8 mouse cellular contexts compared by ENCODE assay signal in the genomic region with DNA sequence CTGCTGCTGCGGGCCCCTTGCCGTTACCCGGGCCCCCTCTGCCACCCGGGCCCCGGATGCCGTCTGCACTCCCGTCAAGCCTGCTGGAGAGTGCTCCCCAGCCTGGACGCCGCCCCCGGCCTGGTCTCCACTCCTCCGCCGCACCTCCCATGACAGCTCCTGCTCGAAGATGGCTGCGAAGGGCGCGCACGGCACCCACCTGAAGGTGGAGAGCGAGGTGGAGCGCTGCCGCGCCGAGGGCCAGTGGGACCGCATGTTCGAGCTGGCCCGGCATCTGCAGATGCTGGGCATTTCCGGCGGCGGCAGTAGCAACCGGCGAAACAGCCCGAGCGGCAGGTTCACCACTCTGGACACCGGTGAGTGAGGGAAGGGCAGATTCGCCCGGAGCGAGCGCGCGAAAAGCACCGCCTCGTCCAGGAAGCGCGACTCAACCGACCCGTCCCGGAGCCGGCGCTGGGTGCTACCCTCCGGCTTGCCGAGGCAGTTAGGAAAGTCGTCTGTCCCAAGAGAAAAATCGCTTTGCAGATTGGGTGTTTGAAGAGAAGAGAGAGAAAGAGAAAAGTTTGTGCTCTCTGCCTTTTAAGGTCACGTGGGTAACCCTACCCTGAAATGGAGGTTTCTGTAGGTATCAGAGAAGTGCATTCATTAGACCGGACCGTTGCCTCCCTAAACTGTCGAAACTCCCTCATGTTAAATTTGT. TPM values are rescaled to one million over a fixed set of nuclear protein-coding genes. Genes with fewer than 3 reads are reported as not detected.
DNase-seq lines count a peak whose midpoint lies in the region; ATAC-seq lines count a peak whose summit lies in the region.

No protein-coding gene starts in this region.

- peak overlapping the region; percentile 85 for H3K4me3 ChIP-seq in heart, embryonic 10.5 days
- H3K4me3 ChIP-seq in embryonic facial prominence, embryonic 14.5 days (ENCODE audit: low read depth, low read length), result peak overlapping the region; percentile 73
- H3K4me3 ChIP-seq in hindbrain, embryonic 11.5 days (ENCODE audit: low read depth, low read length), result peak overlapping the region; percentile 74
- H3K4me3 ChIP-seq in limb, embryonic 11.5 days (ENCODE audit: low read depth, low read length), result peak overlapping the region; percentile 72
- H3K4me3 ChIP-seq in midbrain, embryonic 10.5 days, result peak overlapping the region; percentile 79
- peak overlapping the region; percentile 63 for H3K4me3 ChIP-seq in stomach, embryonic 15.5 days (replicated peaks)

- H3K36me3 ChIP-seq in heart, embryonic 10.5 days, result no peaks in the 10 kb centered on the region
- H3K36me3 ChIP-seq in embryonic facial prominence, embryonic 14.5 days (ENCODE audit: control insufficient read depth, insufficient read depth, low read length), result no peaks in the 10 kb centered on the region
- H3K36me3 ChIP-seq in hindbrain, embryonic 11.5 days (ENCODE audit: control insufficient read depth, insufficient read depth, low read length), result no peaks in the 10 kb centered on the region
- no peaks in the 10 kb centered on the region for H3K36me3 ChIP-seq in limb, embryonic 11.5 days (ENCODE audit: control insufficient read depth, insufficient read depth, low read length)
- H3K36me3 ChIP-seq in midbrain, embryonic 10.5 days, result no peaks in the 10 kb centered on the region
- H3K36me3 ChIP-seq in stomach, embryonic 15.5 days, result no peaks in the 10 kb centered on the region

- peak; percentile 81 for DNase-seq in heart, embryonic 10.5 days (ENCODE audit: low spot score)
- no peak for DNase-seq in heart, adult 8-10 months (ENCODE audit: low spot score)
- DNase-seq in adrenal gland, postnatal 10 days, result peak; percentile 72
- DNase-seq in embryonic facial prominence, embryonic 14.5 days (ENCODE audit: low spot score), result no peak
- no peak for DNase-seq in hindbrain, embryonic 11.5 days (ENCODE audit: low spot score)
- DNase-seq in limb, embryonic 11.5 days (ENCODE audit: low spot score), result peak; percentile 71
- DNase-seq in midbrain, embryonic 10.5 days (ENCODE audit: low spot score), result peak; percentile 76

- H3K9ac ChIP-seq in embryonic facial prominence, embryonic 14.5 days (ENCODE audit: low read depth, low read length), result peak overlapping the region; percentile 87
- peak overlapping the region; percentile 85 for H3K9ac ChIP-seq in hindbrain, embryonic 11.5 days (ENCODE audit: low read depth, low read length)
- H3K9ac ChIP-seq in limb, embryonic 11.5 days (ENCODE audit: low read length), result peak overlapping the region; percentile 84
- H3K9ac ChIP-seq in stomach, embryonic 15.5 days, result peak overlapping the region; percentile 69

- peaks cover 30% of the 10 kb centered on the region for H3K4me1 ChIP-seq in heart, embryonic 10.5 days
- peaks cover 4% of the 10 kb centered on the region; the same call in 1 of the 2 replicates for H3K4me1 ChIP-seq in embryonic facial prominence, embryonic 14.5 days (ENCODE audit: control insufficient read depth, insufficient read depth, low read length)
- H3K4me1 ChIP-seq in hindbrain, embryonic 11.5 days (replicated peaks; ENCODE audit: control insufficient read depth, insufficient read depth, low read length), result peaks cover 2% of the 10 kb centered on the region
- H3K4me1 ChIP-seq in limb, embryonic 11.5 days (ENCODE audit: control insufficient read depth, insufficient read depth, low read length), result 0 out of 2 replicates have a peak, but pooled peaks cover 3% of the 10 kb centered on the region
- peaks cover 53% of the 10 kb centered on the region for H3K4me1 ChIP-seq in midbrain, embryonic 10.5 days
- peaks cover 14% of the 10 kb centered on the region for H3K4me1 ChIP-seq in stomach, embryonic 15.5 days

- ATAC-seq in embryonic facial prominence, embryonic 14.5 days (ENCODE audit: low read depth), result peak; percentile 43
- peak; percentile 66 for ATAC-seq in hindbrain, embryonic 11.5 days (ENCODE audit: low FRiP score)
- peak; percentile 48 for ATAC-seq in limb, embryonic 11.5 days (ENCODE audit: insufficient number of reproducible peaks, low FRiP score, low TSS enrichment, low read depth)
- peak; percentile 29 for ATAC-seq in stomach, embryonic 15.5 days (ENCODE audit: insufficient read depth, low FRiP score, low read depth)

- H3K27me3 ChIP-seq in heart, embryonic 10.5 days (ENCODE audit: insufficient read depth, poor library complexity, severe bottlenecking), result peaks cover 67% of the 10 kb centered on the region
- H3K27me3 ChIP-seq in embryonic facial prominence, embryonic 14.5 days (replicated peaks; ENCODE audit: control insufficient read depth, insufficient read depth, low read length), result peaks cover 12% of the 10 kb centered on the region
- peaks cover 21% of the 10 kb centered on the region for H3K27me3 ChIP-seq in hindbrain, embryonic 11.5 days (ENCODE audit: control insufficient read depth, insufficient read depth, low read length)
- peaks cover 14% of the 10 kb centered on the region for H3K27me3 ChIP-seq in limb, embryonic 11.5 days (ENCODE audit: control insufficient read depth, insufficient read depth, low read length)
- peaks cover 77% of the 10 kb centered on the region for H3K27me3 ChIP-seq in midbrain, embryonic 10.5 days (ENCODE audit: low read depth, poor library complexity, severe bottlenecking)
- H3K27me3 ChIP-seq in stomach, embryonic 15.5 days (replicated peaks), result 0 out of 2 replicates have a peak, but pooled peaks cover 7% of the 10 kb centered on the region

- peak overlapping the region; percentile 93 for H3K27ac ChIP-seq in heart, embryonic 10.5 days
- peak overlapping the region; percentile 56 for H3K27ac ChIP-seq in embryonic facial prominence, embryonic 14.5 days (replicated peaks; ENCODE audit: low read depth, low read length)
- peak overlapping the region; percentile 81 for H3K27ac ChIP-seq in hindbrain, embryonic 11.5 days (ENCODE audit: low read depth, low read length)
- no peak overlapping the region for H3K27ac ChIP-seq in limb, embryonic 11.5 days (replicated peaks; ENCODE audit: low read depth, low read length)
- H3K27ac ChIP-seq in midbrain, embryonic 10.5 days (replicated peaks), result peak overlapping the region; percentile 96
- peak overlapping the region; percentile 94 for H3K27ac ChIP-seq in stomach, embryonic 15.5 days

- H3K9me3 ChIP-seq in heart, embryonic 10.5 days, result no peaks in the 10 kb centered on the region
- no peaks in the 10 kb centered on the region for H3K9me3 ChIP-seq in embryonic facial prominence, embryonic 14.5 days (ENCODE audit: control insufficient read depth, low read length)
- no peaks in the 10 kb centered on the region for H3K9me3 ChIP-seq in hindbrain, embryonic 11.5 days (ENCODE audit: control insufficient read depth, low read length)
- no peaks in the 10 kb centered on the region for H3K9me3 ChIP-seq in limb, embryonic 11.5 days (ENCODE audit: control insufficient read depth, low read length)
- no peaks in the 10 kb centered on the region for H3K9me3 ChIP-seq in midbrain, embryonic 10.5 days (replicated peaks)
- no peaks in the 10 kb centered on the region for H3K9me3 ChIP-seq in stomach, embryonic 15.5 days

- WGBS in heart, embryonic 10.5 days, result under 1% methylated on average over 56 of the region's 56 CpGs
- under 1% methylated on average over 34 of the region's 56 CpGs for WGBS in embryonic facial prominence, embryonic 14.5 days
- under 1% methylated on average over 48 of the region's 56 CpGs for WGBS in hindbrain, embryonic 11.5 days
- WGBS in limb, embryonic 11.5 days, result under 1% methylated on average over 54 of the region's 56 CpGs
- WGBS in midbrain, embryonic 10.5 days, result under 1% methylated on average over 56 of the region's 56 CpGs
- under 1% methylated on average over 56 of the region's 56 CpGs for WGBS in stomach, embryonic 15.5 days

- H3K4me2 ChIP-seq in embryonic facial prominence, embryonic 14.5 days (ENCODE audit: low read depth, low read length), result peak overlapping the region; percentile 97
- peak overlapping the region; percentile 99 for H3K4me2 ChIP-seq in hindbrain, embryonic 11.5 days (replicated peaks; ENCODE audit: low read depth, low read length)
- peak overlapping the region; percentile 99 for H3K4me2 ChIP-seq in limb, embryonic 11.5 days (ENCODE audit: low read depth, severe bottlenecking)
- H3K4me2 ChIP-seq in stomach, embryonic 15.5 days, result peak overlapping the region; percentile 98

RNA-seq across cellular contexts. Expression of a gene that starts 0.5 kb away (rescaled TPM):
- polyA plus RNA-seq in heart, embryonic 10.5 days (2016; fragmentation: Nextera tagmentation; extraction: Ambion mirVana), result 2.8 and 4.7 TPM in 2 replicates
- total RNA-seq in heart, adult 8-10 months (2022), result 10 to 100 TPM; 19.2 to 31.4 (median 26.0) TPM
- total RNA-seq in adrenal gland, postnatal 10 days (2021), result 10 to 100 TPM; 11.7 to 13.7 TPM
- polyA plus RNA-seq in embryonic facial prominence, embryonic 14.5 days (2014; fragmentation: Nextera tagmentation; extraction: Ambion mirVana), result 9.6 and 10.2 TPM in 2 replicates
- polyA plus RNA-seq in hindbrain, embryonic 11.5 days (2014; fragmentation: Nextera tagmentation; extraction: Ambion mirVana), result 2.7 and 3.0 TPM in 2 replicates
- polyA plus RNA-seq in limb, embryonic 11.5 days (2014; fragmentation: Nextera tagmentation; extraction: Ambion mirVana), result 1.8 and 3.9 TPM in 2 replicates
- polyA plus RNA-seq in midbrain, embryonic 10.5 days (2016; fragmentation: Nextera tagmentation; extraction: Ambion mirVana), result 3.5 and 5.4 TPM in 2 replicates
- 12.2 and 13.1 TPM in 2 replicates for polyA plus RNA-seq in stomach, embryonic 15.5 days (2015; fragmentation: Nextera tagmentation; extraction: Ambion mirVana)

RNA-seq across cellular contexts. Expression of a gene that starts 17.5 kb away (rescaled TPM):
- 77.8 and 82.7 TPM in 2 replicates for polyA plus RNA-seq in heart, embryonic 10.5 days (2016; fragmentation: Nextera tagmentation; extraction: Ambion mirVana)
- total RNA-seq in heart, adult 8-10 months (2022), result 10 to 100 TPM; 56.1 to 70.7 (median 59.8) TPM
- 100 to 1,000 TPM; 124 to 155 TPM for total RNA-seq in adrenal gland, postnatal 10 days (2021)
- 113 TPM in 2 replicates for polyA plus RNA-seq in embryonic facial prominence, embryonic 14.5 days (2014; fragmentation: Nextera tagmentation; extraction: Ambion mirVana)
- polyA plus RNA-seq in hindbrain, embryonic 11.5 days (2014; fragmentation: Nextera tagmentation; extraction: Ambion mirVana), result 69.4 and 69.8 TPM in 2 replicates
- 77.6 and 80.0 TPM in 2 replicates for polyA plus RNA-seq in limb, embryonic 11.5 days (2014; fragmentation: Nextera tagmentation; extraction: Ambion mirVana)
- 79.7 and 86.6 TPM in 2 replicates for polyA plus RNA-seq in midbrain, embryonic 10.5 days (2016; fragmentation: Nextera tagmentation; extraction: Ambion mirVana)
- 130 and 142 TPM in 2 replicates for polyA plus RNA-seq in stomach, embryonic 15.5 days (2015; fragmentation: Nextera tagmentation; extraction: Ambion mirVana)

Comparison
In these comparisons a context has a peak if more than half of its experiments do, and no peak if none do; other contexts are left out.
1. DNase-seq: peak in heart, embryonic 10.5 days (single experiment), adrenal gland, postnatal 10 days (single experiment), limb, embryonic 11.5 days (single experiment) and midbrain, embryonic 10.5 days (single experiment); none in heart, adult 8-10 months (single experiment), embryonic facial prominence, embryonic 14.5 days (single experiment) and hindbrain, embryonic 11.5 days (single experiment).
2. Peak in every context shown above with its lines, with median percentiles within 50 percentile points of each other: H3K4me3 ChIP-seq, ATAC-seq, H3K4me2 ChIP-seq and H3K9ac ChIP-seq.